ENCODE assay signal across 9 mouse cellular contexts in the genomic region with DNA sequence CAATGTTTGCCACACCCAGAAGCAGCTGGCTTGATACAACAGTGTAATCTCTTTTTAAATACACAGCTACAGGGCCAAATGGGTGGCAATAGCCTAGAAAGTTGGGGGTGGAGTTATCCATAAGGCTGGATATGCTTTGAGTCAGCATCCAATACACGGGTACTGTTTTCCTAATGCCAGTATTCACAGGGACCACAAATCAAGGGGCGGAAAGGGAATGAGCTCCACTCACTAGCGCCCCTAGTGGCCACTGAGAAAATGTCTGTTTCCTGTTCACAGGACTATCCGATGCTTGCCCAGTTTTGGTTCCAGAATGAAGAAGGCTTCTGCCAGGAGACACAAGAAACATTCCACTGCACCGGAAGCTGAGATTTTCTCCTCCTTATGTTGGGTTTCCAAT. TPM values are rescaled to one million over a fixed set of nuclear protein-coding genes. Genes with fewer than 3 reads are reported as not detected.
DNase-seq lines count a peak whose midpoint lies in the region; ATAC-seq and TF ChIP-seq lines count a peak whose summit lies in the region.
"Had no signal": no experiment of that assay in that cellular context is flagged by ENCODE, and none has a peak within 500 bp of the region (broad histone marks: within the 10 kb centered on the region; RNA-seq: fewer than 3 reads in every experiment).

No protein-coding gene starts in this region.

- H3K9me3 ChIP-seq in heart, embryonic 10.5 days, result no peaks in the 10 kb centered on the region
- no peaks in the 10 kb centered on the region for H3K9me3 ChIP-seq in kidney, postnatal 0 days (replicated peaks; ENCODE audit: low read length)
- no peaks in the 10 kb centered on the region for H3K9me3 ChIP-seq in midbrain, embryonic 13.5 days
- H3K9me3 ChIP-seq: limb, embryonic 13.5 days had no signal

- H3K36me3 ChIP-seq in heart, embryonic 10.5 days, result no peaks in the 10 kb centered on the region
- H3K36me3 ChIP-seq in kidney, postnatal 0 days (ENCODE audit: insufficient read depth, low read length), result no peaks in the 10 kb centered on the region
- no peaks in the 10 kb centered on the region for H3K36me3 ChIP-seq in midbrain, embryonic 13.5 days
- H3K36me3 ChIP-seq: limb, embryonic 13.5 days had no signal

- H3K27me3 ChIP-seq in heart, embryonic 10.5 days (ENCODE audit: insufficient read depth, poor library complexity, severe bottlenecking), result no peaks in the 10 kb centered on the region
- no peaks in the 10 kb centered on the region for H3K27me3 ChIP-seq in kidney, postnatal 0 days (ENCODE audit: insufficient read depth, low read length)
- H3K27me3 ChIP-seq in midbrain, embryonic 13.5 days, result no peaks in the 10 kb centered on the region
- H3K27me3 ChIP-seq: limb, embryonic 13.5 days had no signal

- H3K9ac ChIP-seq in kidney, postnatal 0 days (ENCODE audit: low read depth, low read length), result no peak overlapping the region
- H3K9ac ChIP-seq in midbrain, embryonic 13.5 days (replicated peaks), result no peak overlapping the region
- H3K9ac ChIP-seq: limb, embryonic 13.5 days had no signal

- peak; percentile 61 for DNase-seq in heart, adult 9 months (ENCODE audit: low spot score in 2 of 2)
- no peak for DNase-seq in heart, embryonic 10.5 days (ENCODE audit: low spot score)
- peak; percentile 75 to 76 for DNase-seq in B cell, adult 2 months
- peak; percentile 72 to 79 for DNase-seq in adrenal gland, postnatal 36 days
- DNase-seq in kidney, postnatal 0 days (ENCODE audit: low spot score), result peak; percentile 80
- peak; percentile 45 to 78 for DNase-seq in urinary bladder, postnatal 4 days (ENCODE audit: low spot score in 2 of 2)

- H3K27ac ChIP-seq in heart, embryonic 10.5 days, result no peak overlapping the region
- no peak overlapping the region for H3K27ac ChIP-seq in kidney, postnatal 0 days
- H3K27ac ChIP-seq in midbrain, embryonic 13.5 days, result no peak overlapping the region
- H3K27ac ChIP-seq: limb, embryonic 13.5 days had no signal

- H3K4me3 ChIP-seq in heart, embryonic 10.5 days, result no peak overlapping the region
- no peak overlapping the region for H3K4me3 ChIP-seq in kidney, postnatal 0 days (replicated peaks; ENCODE audit: low read depth, low read length)
- H3K4me3 ChIP-seq in midbrain, embryonic 13.5 days (replicated peaks), result no peak overlapping the region
- H3K4me3 ChIP-seq: limb, embryonic 13.5 days had no signal

- H3K4me1 ChIP-seq in heart, embryonic 10.5 days, result peaks cover 17% of the 10 kb centered on the region
- 0 out of 2 replicates have a peak, but pooled peaks cover 6% of the 10 kb centered on the region for H3K4me1 ChIP-seq in kidney, postnatal 0 days (replicated peaks; ENCODE audit: insufficient read depth, low read length)
- H3K4me1 ChIP-seq in midbrain, embryonic 13.5 days (replicated peaks), result no peaks in the 10 kb centered on the region; the same call in 1 of the 2 replicates

- no peak overlapping the region for H3K4me2 ChIP-seq in kidney, postnatal 0 days (ENCODE audit: low read length)
- H3K4me2 ChIP-seq in midbrain, embryonic 13.5 days (replicated peaks), result no peak overlapping the region
- H3K4me2 ChIP-seq: limb, embryonic 13.5 days had no signal

- TF ChIP-seq CTCF in kidney, postnatal 0 days (IDR thresholded peaks at IDR 0.05; ENCODE audit: low read depth), result peak; percentile 87

- peak; percentile 69 for ATAC-seq in erythroid progenitor cell, adult 5-6 weeks (replicated peaks; ENCODE audit: low FRiP score, poor library complexity, severe bottlenecking)
- ATAC-seq in kidney, postnatal 0 days (replicated peaks; ENCODE audit: low FRiP score, low read depth), result no peak
- peak; percentile 62 for ATAC-seq in midbrain, embryonic 13.5 days

- 32% methylated on average over 5 of the region's 5 CpGs for WGBS in heart, embryonic 10.5 days
- WGBS in kidney, postnatal 0 days, result 23% methylated on average over 5 of the region's 5 CpGs
- 27% methylated on average over 5 of the region's 5 CpGs for WGBS in midbrain, embryonic 13.5 days

RNA-seq across cellular contexts. Expression of gene Fbxl14, which starts 7.3 kb away (rescaled TPM):
- polyA plus RNA-seq in heart, embryonic 10.5 days (2016; fragmentation: Nextera tagmentation; extraction: Ambion mirVana), result 2.4 and 3.9 TPM in 2 replicates
- 10 to 100 TPM; 31.9 to 36.0 TPM for total RNA-seq in adrenal gland, postnatal 36 days (2021)
- 15.9 TPM in 2 replicates for total RNA-seq in erythroid progenitor cell, adult 5-6 weeks (2015; ENCODE audit: low replicate concordance)
- total RNA-seq in erythroid progenitor cell, adult 5-6 weeks (2017; ENCODE audit: low replicate concordance), result 14.1 and 15.9 TPM in 2 replicates
- polyA plus RNA-seq in kidney, postnatal 0 days (2015; fragmentation: Nextera tagmentation; extraction: Ambion mirVana), result 5.1 and 5.3 TPM in 2 replicates
- 3.5 and 4.1 TPM in 2 replicates for polyA plus RNA-seq in midbrain, embryonic 13.5 days (2015; fragmentation: Nextera tagmentation; extraction: Ambion mirVana)

RNA-seq across cellular contexts. Expression of gene Adipor2, which starts 54.6 kb away (rescaled TPM):
- polyA plus RNA-seq in heart, embryonic 10.5 days (2016; fragmentation: Nextera tagmentation; extraction: Ambion mirVana), result 27.2 and 27.4 TPM in 2 replicates
- total RNA-seq in adrenal gland, postnatal 36 days (2021), result 100 to 1,000 TPM; 200 to 209 TPM
- 41.4 and 46.5 TPM in 2 replicates for total RNA-seq in erythroid progenitor cell, adult 5-6 weeks (2015; ENCODE audit: low replicate concordance)
- 54.3 and 63.2 TPM in 2 replicates for total RNA-seq in erythroid progenitor cell, adult 5-6 weeks (2017; ENCODE audit: low replicate concordance)
- 43.3 and 47.3 TPM in 2 replicates for polyA plus RNA-seq in kidney, postnatal 0 days (2015; fragmentation: Nextera tagmentation; extraction: Ambion mirVana)
- polyA plus RNA-seq in midbrain, embryonic 13.5 days (2015; fragmentation: Nextera tagmentation; extraction: Ambion mirVana), result 38.1 and 39.9 TPM in 2 replicates
